Mouse (Mus musculus) C2C12 (cell line): ENCODE data around the gene Gm21983.

ENCODE experiments used
- CEBPB ChIP-seq: IDR thresholded peaks from one replicate; pipeline ENCODE4 v1.6.1; 2011; ENCODE audit warnings: low read depth, mild to moderate bottlenecking, control low read depth, moderate library complexity
- CTCF ChIP-seq: IDR thresholded peaks from one replicate; pipeline ENCODE4 v1.5.1; 2011; ENCODE audit not compliant: control insufficient read depth, insufficient read depth, insufficient read length
- FOSL1 ChIP-seq: IDR thresholded peaks from one replicate; pipeline ENCODE4 v1.8.0; 2011; ENCODE audit warnings: mild to moderate bottlenecking, low read length; ENCODE audit not compliant: poor library complexity, insufficient read depth, severe bottlenecking
- MAX ChIP-seq: IDR thresholded peaks from one replicate; pipeline ENCODE4 v1.6.1; 2011; ENCODE audit warnings: mild to moderate bottlenecking, control low read depth
- MYOD1 ChIP-seq: IDR thresholded peaks from one replicate; pipeline ENCODE4 v1.6.1; 2011; ENCODE audit warnings: low read depth; ENCODE audit not compliant: control insufficient read depth, insufficient read length
- MYOG ChIP-seq: IDR thresholded peaks from one replicate; pipeline ENCODE4 v1.6.1; 2011; ENCODE audit not compliant: control insufficient read depth, insufficient read length; ENCODE audit errors: extremely low read depth

DNA sequence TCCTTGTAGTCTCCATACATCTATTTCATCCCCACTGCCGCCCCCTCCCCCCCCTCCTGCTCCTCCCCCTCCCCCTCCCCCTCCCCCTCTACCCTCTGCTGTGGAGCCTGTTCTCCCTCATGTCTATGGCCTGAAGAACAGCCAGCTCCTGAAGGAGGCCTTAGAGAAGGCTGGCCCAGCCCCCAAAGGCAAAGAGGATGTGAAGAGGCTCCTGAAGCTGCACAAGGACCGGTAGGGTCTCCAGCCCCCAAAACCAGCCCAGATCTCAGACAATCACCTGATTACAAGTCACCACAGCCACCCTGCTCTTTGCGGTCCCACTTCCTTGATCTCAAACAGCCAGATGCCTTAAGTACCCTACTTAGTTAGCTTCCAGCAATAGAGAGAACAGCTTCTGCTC is 16.2 kb upstream of the Gm21983 start:
- no peak for TF ChIP-seq CTCF
- TF ChIP-seq MYOD1: no peak
- TF ChIP-seq MAX: no peak
- no peak for TF ChIP-seq FOSL1
- TF ChIP-seq MYOG: no peak
- no peak for TF ChIP-seq CEBPB
